Mouse (Mus musculus): ENCODE results near the gene Sh3pxd2a. TPM values are rescaled to one million over a fixed set of nuclear protein-coding genes. Genes with fewer than 3 reads are reported as not detected.

The Sh3pxd2a gene
- total RNA-seq, 2 experiments from 2014 or later = 31.8 to 32.4 TPM

GRCm38 (mm10) chr19:47382268-47382667 is 81.9 kb downstream of the Sh3pxd2a start:
- DNase-seq (ENCODE audit: low spot score in 2 of 2) = no peak

GRCm38 (mm10) chr19:47381011-47381410 is 83.2 kb downstream of the Sh3pxd2a start:
- no peak for DNase-seq (ENCODE audit: low spot score in 2 of 2)

- no peak for DNase-seq (ENCODE audit: low spot score in 2 of 2)
Observed at GRCm38 (mm10) chr19:47379141-47379540, 85.1 kb downstream of the Sh3pxd2a start.

GRCm38 (mm10) chr19:47374916-47375573 is 89.2 kb downstream of the Sh3pxd2a start:
- DNase-seq (ENCODE audit: low spot score in 2 of 2) = no peak

- DNase-seq (ENCODE audit: low spot score in 2 of 2) = peak; percentile 32 to 69
Observed at GRCm38 (mm10) chr19:47374440-47374839, 89.8 kb downstream of the Sh3pxd2a start.

- DNase-seq (ENCODE audit: low spot score in 2 of 2) = no peak
Observed at GRCm38 (mm10) chr19:47372044-47372443, 92.2 kb downstream of the Sh3pxd2a start.

GRCm38 (mm10) chr19:47371521-47371920 is 92.7 kb downstream of the Sh3pxd2a start:
- DNase-seq (ENCODE audit: low spot score in 2 of 2) = no peak

- no peak for DNase-seq (ENCODE audit: low spot score in 2 of 2)
Observed at GRCm38 (mm10) chr19:47369008-47369407, 95.2 kb downstream of the Sh3pxd2a start.

- no peak for DNase-seq (ENCODE audit: low spot score in 2 of 2)
Observed at GRCm38 (mm10) chr19:47367271-47367879, 96.8 kb downstream of the Sh3pxd2a start.

GRCm38 (mm10) chr19:47366576-47366975 is 97.6 kb downstream of the Sh3pxd2a start:
- no peak for DNase-seq (ENCODE audit: low spot score in 2 of 2)

- DNase-seq (ENCODE audit: low spot score in 2 of 2) = no peak
Observed at GRCm38 (mm10) chr19:47363086-47363668, 101.0 kb downstream of the Sh3pxd2a start.

GRCm38 (mm10) chr19:47360921-47361320 is 103.3 kb downstream of the Sh3pxd2a start:
- no peak for DNase-seq (ENCODE audit: low spot score in 2 of 2)

- no peak for DNase-seq (ENCODE audit: low spot score in 2 of 2)
Observed at GRCm38 (mm10) chr19:47360017-47360416, 104.2 kb downstream of the Sh3pxd2a start.

GRCm38 (mm10) chr19:47359166-47359931 is 104.9 kb downstream of the Sh3pxd2a start:
- DNase-seq (ENCODE audit: low spot score in 2 of 2) = no peak

- no peak for DNase-seq (ENCODE audit: low spot score in 2 of 2)
Observed at GRCm38 (mm10) chr19:47357297-47357696, 106.9 kb downstream of the Sh3pxd2a start.

- peak; percentile 79 to 87 for DNase-seq (ENCODE audit: low spot score in 2 of 2)
Observed at GRCm38 (mm10) chr19:47356188-47356857, 107.9 kb downstream of the Sh3pxd2a start.

- DNase-seq (ENCODE audit: low spot score in 2 of 2) = no peak
Observed at GRCm38 (mm10) chr19:47354456-47354855, 109.7 kb downstream of the Sh3pxd2a start.

GRCm38 (mm10) chr19:47349043-47349442 is 115.2 kb downstream of the Sh3pxd2a start:
- no peak for DNase-seq (ENCODE audit: low spot score in 2 of 2)

GRCm38 (mm10) chr19:47348395-47349016 is 115.7 kb downstream of the Sh3pxd2a start:
- DNase-seq (ENCODE audit: low spot score in 2 of 2) = no peak

- DNase-seq (ENCODE audit: low spot score in 2 of 2) = no peak
Observed at GRCm38 (mm10) chr19:47347021-47347643, 117.1 kb downstream of the Sh3pxd2a start.
